Mouse (Mus musculus) stomach, postnatal 0 days (tissue): Measurements from ENCODE around the gene Tssc4.

Experiments used
- CTCF ChIP-seq: IDR thresholded peaks from 2 replicates; pipeline ENCODE4 v1.5.1; 2016; ENCODE audit warnings: antibody characterized with exemption, low read depth, mild to moderate bottlenecking, moderate library complexity
- EP300 ChIP-seq: optimal IDR thresholded peaks from 2 replicates; pipeline ENCODE3; 2016; ENCODE audit warnings: antibody characterized with exemption

- TF ChIP-seq CTCF (no peak), EP300 (no peak)
Measured at GRCm38 (mm10) chr7:143037306-143037705, 31.7 kb upstream of the Tssc4 start.
